Mouse (Mus musculus) embryonic facial prominence, embryonic 11.5 days (tissue): ENCODE results near the gene Neb. TPM values are rescaled to one million over a fixed set of nuclear protein-coding genes. Genes with fewer than 3 reads are reported as not detected.

ENCODE experiments used
- ATAC-seq: fragments of 200-750 bp; cut with Nextera tagmentation; replicated peaks from 2 replicates; pipeline ENCODE4 v1.8.0; 2017; ENCODE audit warnings: low read depth; ENCODE audit not compliant: insufficient number of reproducible peaks, low FRiP score, low TSS enrichment
- DNase-seq: peaks from one replicate; pipeline ENCODE4 v3.0.0-alpha.2; 2015; ENCODE audit warnings: low spot score
- H3K27ac ChIP-seq: fragments of 300-500 bp; sonication (generic); replicated peaks from 2 replicates; pipeline ENCODE4 v1.5.1; 2014; ENCODE audit warnings: mild to moderate bottlenecking, low read depth, low read length, control low read depth
- H3K27me3 ChIP-seq: fragments of 300-500 bp; sonication (generic); 2 replicates; pipeline ENCODE4 v1.6.1; 2014; ENCODE audit warnings: mild to moderate bottlenecking, low read length, moderate library complexity, mixed read lengths; ENCODE audit not compliant: control insufficient read depth, insufficient read depth
- H3K36me3 ChIP-seq: fragments of 300-500 bp; sonication (generic); replicated peaks from 2 replicates; pipeline ENCODE4 v1.6.1; 2014; ENCODE audit warnings: low read depth, mild to moderate bottlenecking, low read length, moderate library complexity, mixed read lengths; ENCODE audit not compliant: control insufficient read depth, insufficient read depth
- H3K4me1 ChIP-seq: fragments of 300-500 bp; sonication (generic); 2 replicates; pipeline ENCODE4 v1.6.1; 2014; ENCODE audit warnings: low read length, mixed read lengths; ENCODE audit not compliant: control insufficient read depth, insufficient read depth
- H3K4me2 ChIP-seq: fragments of 300-500 bp; sonication (generic); 2 replicates; pipeline ENCODE4 v1.6.1; 2014; ENCODE audit warnings: low read depth, mild to moderate bottlenecking, control low read depth, low read length, moderate library complexity
- H3K4me3 ChIP-seq: fragments of 300-500 bp; sonication (generic); 2 replicates; pipeline ENCODE4 v1.5.1; 2014; ENCODE audit warnings: low read depth, low read length, control low read depth
- H3K9ac ChIP-seq: fragments of 300-500 bp; sonication (generic); replicated peaks from 2 replicates; pipeline ENCODE4 v1.6.1; 2014; ENCODE audit warnings: mild to moderate bottlenecking, control low read depth, low read length
- H3K9me3 ChIP-seq: fragments of 300-500 bp; sonication (generic); replicated peaks from 2 replicates; pipeline ENCODE4 v1.6.1; 2016; ENCODE audit warnings: mild to moderate bottlenecking, low read length, inconsistent platforms, mixed read lengths; ENCODE audit not compliant: control insufficient read depth
- WGBS: fragments of 180-500 bp; shearing (Covaris S2); extraction: QIAGEN DNeasy Blood & Tissue Kit; methylation state at CpG from one replicate; pipeline ENCODE4 v1.1.7; 2014; 5-methylcytosine and 5-hydroxymethylcytosine counted together
- polyA plus RNA-seq: library from polyadenylated mRNA; unstranded; fragments of >200 nt; fragmentation: Nextera tagmentation; extraction: Ambion mirVana; gene quantifications from 2 replicates; pipeline ENCODE4 v1.2.1, GENCODE M21; 2014

The Neb gene
- polyA plus RNA-seq, 1 experiment from 2014 or later, result 7.2 TPM

- no peaks in the 10 kb centered on the region for H3K36me3 ChIP-seq
- H3K27ac ChIP-seq, result no peak overlapping the region
- no peak overlapping the region for H3K9ac ChIP-seq
- no peak overlapping the region for H3K4me3 ChIP-seq
- H3K4me1 ChIP-seq, result no peaks in the 10 kb centered on the region
- DNase-seq (no peak), ATAC-seq (no peak)
- no peaks in the 10 kb centered on the region for H3K27me3 ChIP-seq
- H3K4me2 ChIP-seq, result no peak overlapping the region
- WGBS, result 95% methylated on average over 5 of the region's 5 CpGs
- no peaks in the 10 kb centered on the region for H3K9me3 ChIP-seq
These were observed 80.3 kb downstream of the Neb start for GRCm38 (mm10) chr2:52297969-52298368.

- H3K27me3 ChIP-seq, result no peaks in the 10 kb centered on the region
- no peaks in the 10 kb centered on the region for H3K4me1 ChIP-seq
- no peaks in the 10 kb centered on the region for H3K36me3 ChIP-seq
- no peak overlapping the region for H3K4me3 ChIP-seq
- no peak overlapping the region for H3K27ac ChIP-seq
- no peak for ATAC-seq
- H3K9me3 ChIP-seq, result no peaks in the 10 kb centered on the region
- 88% methylated on average over 9 of the region's 9 CpGs for WGBS
- no peak overlapping the region for H3K9ac ChIP-seq
- no peak for DNase-seq
- H3K4me2 ChIP-seq, result no peak overlapping the region
These were observed 81.5 kb downstream of the Neb start for GRCm38 (mm10) chr2:52296779-52297178.

GRCm38 (mm10) chr2:52287436-52287835 is 90.8 kb downstream of the Neb start:
- WGBS, result 85% methylated on average over 1 of the region's 1 CpGs
- Histone ChIP-seq H3K27ac (no peak overlapping the region), H3K9me3 (no peaks in the 10 kb centered on the region), H3K9ac (no peak overlapping the region), H3K27me3 (no peaks in the 10 kb centered on the region), H3K4me1 (no peaks in the 10 kb centered on the region), H3K36me3 (no peaks in the 10 kb centered on the region), H3K4me3 (no peak overlapping the region), H3K4me2 (no peak overlapping the region)
- DNase-seq (no peak), ATAC-seq (no peak)

- Histone ChIP-seq H3K27me3 (no peaks in the 10 kb centered on the region), H3K9me3 (no peaks in the 10 kb centered on the region), H3K36me3 (no peaks in the 10 kb centered on the region), H3K4me3 (no peak overlapping the region), H3K4me2 (no peak overlapping the region), H3K27ac (no peak overlapping the region), H3K9ac (no peak overlapping the region), H3K4me1 (no peaks in the 10 kb centered on the region)
- no peak for ATAC-seq
- WGBS, result 84% methylated on average over 6 of the region's 6 CpGs
- DNase-seq, result no peak
These were observed 91.9 kb downstream of the Neb start for GRCm38 (mm10) chr2:52286421-52286820.

GRCm38 (mm10) chr2:52272146-52272545 is 106.1 kb downstream of the Neb start:
- DNase-seq, result no peak
- H3K4me3 ChIP-seq, result no peak overlapping the region
- H3K36me3 ChIP-seq, result no peaks in the 10 kb centered on the region
- H3K27ac ChIP-seq, result no peak overlapping the region
- H3K4me1 ChIP-seq, result no peaks in the 10 kb centered on the region
- H3K27me3 ChIP-seq, result no peaks in the 10 kb centered on the region
- no peak overlapping the region for H3K9ac ChIP-seq
- 29% methylated on average over 1 of the region's 1 CpGs for WGBS
- ATAC-seq, result no peak
- H3K9me3 ChIP-seq, result no peaks in the 10 kb centered on the region
- H3K4me2 ChIP-seq, result no peak overlapping the region

GRCm38 (mm10) chr2:52270911-52271310 is 107.4 kb downstream of the Neb start:
- H3K4me3 ChIP-seq, result no peak overlapping the region
- ATAC-seq, result no peak
- 89% methylated on average over 8 of the region's 8 CpGs for WGBS

GRCm38 (mm10) chr2:52262149-52262548 is 116.1 kb downstream of the Neb start:
- Histone ChIP-seq H3K4me3 (no peak overlapping the region), H3K9ac (no peak overlapping the region), H3K9me3 (no peaks in the 10 kb centered on the region), H3K4me2 (no peak overlapping the region), H3K4me1 (no peaks in the 10 kb centered on the region), H3K27me3 (no peaks in the 10 kb centered on the region), H3K36me3 (no peaks in the 10 kb centered on the region), H3K27ac (no peak overlapping the region)
- ATAC-seq (no peak), DNase-seq (peak; percentile 68)
- WGBS, result 42% methylated on average over 2 of the region's 2 CpGs

More at GRCm38 (mm10) chr2:52270911-52271310, 107.4 kb downstream of the Neb start:
- H3K4me2 ChIP-seq, result no peak overlapping the region
- no peaks in the 10 kb centered on the region for H3K9me3 ChIP-seq
- no peaks in the 10 kb centered on the region for H3K4me1 ChIP-seq
- H3K27ac ChIP-seq, result no peak overlapping the region
- H3K36me3 ChIP-seq, result no peaks in the 10 kb centered on the region
- H3K9ac ChIP-seq, result no peak overlapping the region
- DNase-seq, result no peak
- H3K27me3 ChIP-seq, result no peaks in the 10 kb centered on the region

- WGBS, result 61% methylated on average over 1 of the region's 1 CpGs
- no peak for ATAC-seq
- no peak for DNase-seq
These were observed 126.2 kb downstream of the Neb start for GRCm38 (mm10) chr2:52252037-52252436.

More at GRCm38 (mm10) chr2:52252037-52252436, 126.2 kb downstream of the Neb start:
- Histone ChIP-seq H3K4me3 (no peak overlapping the region), H3K27ac (no peak overlapping the region), H3K4me2 (no peak overlapping the region), H3K9ac (no peak overlapping the region), H3K4me1 (no peaks in the 10 kb centered on the region), H3K27me3 (no peaks in the 10 kb centered on the region), H3K9me3 (no peaks in the 10 kb centered on the region), H3K36me3 (no peaks in the 10 kb centered on the region)
